7 mouse cellular contexts compared by ENCODE assay signal in genomic region chr5:33589221-33589888, GRCm38 (mm10). TPM values are rescaled to one million over a fixed set of nuclear protein-coding genes. Genes with fewer than 3 reads are reported as not detected.
DNase-seq lines count a peak whose midpoint lies in the region; ATAC-seq and TF ChIP-seq lines count a peak whose summit lies in the region.

No protein-coding gene starts in this region.

- peak; percentile 92 for TF ChIP-seq CTCF in small intestine, adult 2 months (IDR thresholded peaks at IDR 0.05; ENCODE audit: extremely low read depth, insufficient read length, insufficient replicate concordance, low read depth, low read length)

- no peak overlapping the region for H3K27ac ChIP-seq in forebrain, embryonic 16.5 days (ENCODE audit: low read length)
- H3K27ac ChIP-seq in hindbrain, embryonic 12.5 days, result no peak overlapping the region
- no peak overlapping the region for H3K27ac ChIP-seq in midbrain, embryonic 13.5 days
- no peak overlapping the region for H3K27ac ChIP-seq in small intestine, adult 2 months (ENCODE audit: insufficient read depth, low read depth, low read length)

- no peak overlapping the region for H3K4me3 ChIP-seq in forebrain, embryonic 16.5 days (replicated peaks; ENCODE audit: low read length)
- no peak overlapping the region for H3K4me3 ChIP-seq in hindbrain, embryonic 12.5 days
- H3K4me3 ChIP-seq in midbrain, embryonic 13.5 days (replicated peaks), result no peak overlapping the region
- H3K4me3 ChIP-seq in small intestine, adult 2 months (ENCODE audit: low read depth, low read length), result no peak overlapping the region

- peak; percentile 69; the same call in 1 of the 2 replicates for ATAC-seq in forebrain, embryonic 16.5 days
- peak; percentile 58; the same call in 1 of the 2 replicates for ATAC-seq in hindbrain, embryonic 12.5 days (ENCODE audit: low FRiP score)
- peak; percentile 85 for ATAC-seq in midbrain, embryonic 13.5 days

- no peaks in the 10 kb centered on the region for H3K36me3 ChIP-seq in forebrain, embryonic 16.5 days (ENCODE audit: control insufficient read depth, insufficient read depth)
- H3K36me3 ChIP-seq in hindbrain, embryonic 12.5 days, result no peaks in the 10 kb centered on the region
- no peaks in the 10 kb centered on the region for H3K36me3 ChIP-seq in midbrain, embryonic 13.5 days
- no peaks in the 10 kb centered on the region for H3K36me3 ChIP-seq in small intestine, adult 2 months (ENCODE audit: control insufficient read depth, insufficient read depth, low read length)

- 68% methylated on average over 5 of the region's 5 CpGs for WGBS in forebrain, embryonic 16.5 days
- WGBS in hindbrain, embryonic 12.5 days, result 71% methylated on average over 5 of the region's 5 CpGs
- WGBS in midbrain, embryonic 13.5 days, result 67% methylated on average over 5 of the region's 5 CpGs
- WGBS in small intestine, adult 2 months, result 62% methylated on average over 5 of the region's 5 CpGs

- H3K9ac ChIP-seq in forebrain, embryonic 16.5 days (replicated peaks; ENCODE audit: low read depth, low read length), result no peak overlapping the region
- H3K9ac ChIP-seq in hindbrain, embryonic 12.5 days, result no peak overlapping the region
- no peak overlapping the region; the same call in 1 of the 2 replicates for H3K9ac ChIP-seq in midbrain, embryonic 13.5 days (replicated peaks)

- TF ChIP-seq POLR2A in small intestine, adult 2 months (IDR thresholded peaks at IDR 0.05; ENCODE audit: low read depth, low read length), result no peak

- 0 out of 2 replicates have a peak, but pooled peaks cover 11% of the 10 kb centered on the region for H3K27me3 ChIP-seq in forebrain, embryonic 16.5 days (replicated peaks; ENCODE audit: control insufficient read depth, insufficient read depth, low read length)
- 0 out of 2 replicates have a peak, but pooled peaks cover 8% of the 10 kb centered on the region for H3K27me3 ChIP-seq in hindbrain, embryonic 12.5 days
- 0 out of 2 replicates have a peak, but pooled peaks cover 2% of the 10 kb centered on the region for H3K27me3 ChIP-seq in midbrain, embryonic 13.5 days
- H3K27me3 ChIP-seq in small intestine, adult 2 months (ENCODE audit: control insufficient read depth, insufficient read depth, low read length), result no peaks in the 10 kb centered on the region

- no peak overlapping the region for H3K4me2 ChIP-seq in forebrain, embryonic 16.5 days (ENCODE audit: low read length)
- no peak overlapping the region for H3K4me2 ChIP-seq in hindbrain, embryonic 12.5 days (replicated peaks)
- no peak overlapping the region for H3K4me2 ChIP-seq in midbrain, embryonic 13.5 days (replicated peaks)

- no peaks in the 10 kb centered on the region for H3K9me3 ChIP-seq in forebrain, embryonic 16.5 days (ENCODE audit: control insufficient read depth, low read length)
- H3K9me3 ChIP-seq in hindbrain, embryonic 12.5 days (replicated peaks), result no peaks in the 10 kb centered on the region
- H3K9me3 ChIP-seq in midbrain, embryonic 13.5 days, result no peaks in the 10 kb centered on the region

- peak; percentile 76 for DNase-seq in R1 (ENCODE audit: low read depth, low spot score)
- peak; percentile 76 to 84 for DNase-seq in cerebellum, adult 18-20 months
- DNase-seq in left cerebral cortex, adult 8-10 months (ENCODE audit: low spot score in 2 of 2), result peak; percentile 30 to 47

- H3K4me1 ChIP-seq in forebrain, embryonic 16.5 days (replicated peaks; ENCODE audit: control insufficient read depth, insufficient read depth, low read length), result no peaks in the 10 kb centered on the region
- H3K4me1 ChIP-seq in hindbrain, embryonic 12.5 days, result peaks cover 2% of the 10 kb centered on the region; the same call in 1 of the 2 replicates
- H3K4me1 ChIP-seq in midbrain, embryonic 13.5 days (replicated peaks), result no peaks in the 10 kb centered on the region
- H3K4me1 ChIP-seq in small intestine, adult 2 months (ENCODE audit: control insufficient read depth, insufficient read depth, insufficient read length, low read length), result no peaks in the 10 kb centered on the region

RNA-seq across cellular contexts. Expression of gene Fam53a, which starts 40.1 kb away (rescaled TPM):
- polyA plus RNA-seq in forebrain, embryonic 16.5 days (2015; fragmentation: Nextera tagmentation; extraction: Ambion mirVana), result 39.9 and 41.7 TPM in 2 replicates
- 42.3 and 50.8 TPM in 2 replicates for polyA plus RNA-seq in hindbrain, embryonic 12.5 days (2016; fragmentation: Nextera tagmentation; extraction: Ambion mirVana)
- total RNA-seq in left cerebral cortex, adult 8-10 months (2022), result 10 to 100 TPM; 22.4 to 28.3 (median 26.2) TPM
- polyA plus RNA-seq in midbrain, embryonic 13.5 days (2015; fragmentation: Nextera tagmentation; extraction: Ambion mirVana), result 36.0 and 41.3 TPM in 2 replicates
- 58.1 and 60.2 TPM in 2 replicates for polyA plus RNA-seq in small intestine, adult 2 months (2012; rRNA removed)

RNA-seq across cellular contexts. Expression of gene Gm9903, which starts 40.4 kb away (rescaled TPM):
- 0.60 and 0.98 TPM in 2 replicates for polyA plus RNA-seq in forebrain, embryonic 16.5 days (2015; fragmentation: Nextera tagmentation; extraction: Ambion mirVana)
- 0.35 and 1.3 TPM in 2 replicates for polyA plus RNA-seq in hindbrain, embryonic 12.5 days (2016; fragmentation: Nextera tagmentation; extraction: Ambion mirVana)
- under 1 TPM; 0.55 to 0.89 (median 0.76) TPM for total RNA-seq in left cerebral cortex, adult 8-10 months (2022)
- polyA plus RNA-seq in midbrain, embryonic 13.5 days (2015; fragmentation: Nextera tagmentation; extraction: Ambion mirVana), result 0.85 TPM in 2 replicates
- polyA plus RNA-seq in small intestine, adult 2 months (2012; rRNA removed), result 0.14 and 0.27 TPM in 2 replicates
